Mouse (Mus musculus): ENCODE results near the gene Ecpas.

Ecpas gene

DNA sequence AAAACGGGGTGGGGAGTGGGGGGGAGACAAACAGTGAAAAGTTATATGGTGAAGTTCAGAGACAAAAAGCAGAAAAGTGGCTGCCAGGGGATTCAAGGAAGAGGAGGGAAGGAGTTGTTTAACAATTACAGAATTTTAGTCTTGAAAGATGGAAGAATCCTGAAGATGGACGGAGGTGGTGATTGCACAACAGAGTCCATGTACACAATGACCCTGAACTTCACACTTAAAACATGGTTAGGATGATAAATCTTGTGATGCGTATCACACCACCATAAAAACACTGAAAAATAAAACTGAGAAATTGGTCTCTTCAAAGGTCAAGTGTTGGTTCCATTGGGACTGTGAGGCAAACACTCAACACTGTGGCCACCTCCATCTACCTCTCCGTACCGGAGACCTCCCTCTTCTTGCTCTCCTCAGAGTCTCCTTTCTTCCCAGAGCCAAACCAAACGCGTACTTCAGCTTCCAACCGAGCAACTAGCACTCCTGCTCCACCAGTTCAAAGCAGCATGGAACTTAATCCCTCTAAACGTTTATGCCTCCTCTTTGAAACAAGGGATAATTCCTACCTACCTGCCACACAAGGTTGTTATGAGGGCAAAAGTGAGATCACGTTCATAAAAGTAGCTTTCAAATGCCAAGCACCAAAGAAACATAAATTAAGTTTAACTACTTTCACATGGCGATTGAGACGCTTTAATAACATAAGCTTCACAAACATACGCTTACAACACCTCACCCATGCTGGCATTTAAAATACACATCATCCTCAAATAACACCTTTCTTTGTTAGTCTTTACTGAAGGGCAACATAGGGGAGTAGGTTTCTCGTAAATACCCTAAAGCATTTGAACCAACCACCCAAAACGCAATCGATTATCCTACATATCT, 2.1 kb downstream of the Ecpas start:
- no peak for DNase-seq

DNA sequence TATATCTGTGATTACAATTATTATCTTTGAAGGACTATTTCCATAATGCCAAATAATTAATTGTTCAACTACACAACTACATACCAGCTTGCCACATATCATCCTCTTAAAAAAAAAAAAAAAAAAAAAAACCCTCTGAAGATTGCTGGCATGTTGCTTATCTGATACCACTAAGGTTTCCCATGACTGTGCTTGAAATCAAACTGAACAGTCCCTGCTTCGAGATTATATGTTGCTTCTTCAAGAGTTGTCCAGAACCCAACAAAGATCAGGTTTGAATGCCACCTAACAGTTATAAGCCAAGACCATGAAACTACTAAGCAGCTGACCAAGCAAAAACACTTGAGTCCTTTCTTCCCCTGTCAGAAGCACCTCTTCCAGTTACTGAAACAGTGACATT, 5.1 kb downstream of the Ecpas start:
- DNase-seq, result no peak

DNA sequence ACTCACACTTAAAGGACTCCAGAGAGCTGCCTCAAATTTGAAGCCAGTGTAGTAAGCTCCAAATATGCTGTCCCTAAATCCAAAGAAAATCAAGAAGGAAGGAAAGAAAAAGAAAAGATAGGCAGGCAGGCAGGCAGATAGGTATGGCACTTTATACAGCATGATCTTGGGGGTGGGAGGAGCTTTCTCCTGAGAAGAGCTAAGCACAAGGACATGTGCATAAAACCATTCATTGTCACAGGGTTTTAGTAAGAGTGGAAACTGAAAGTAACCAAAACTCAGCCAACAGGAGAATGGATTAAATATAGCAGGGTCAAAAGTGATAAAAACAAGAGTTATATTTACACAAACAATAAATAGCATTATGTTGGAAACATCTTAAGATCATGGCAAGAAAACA, 14.2 kb downstream of the Ecpas start:
- DNase-seq, result no peak

DNA sequence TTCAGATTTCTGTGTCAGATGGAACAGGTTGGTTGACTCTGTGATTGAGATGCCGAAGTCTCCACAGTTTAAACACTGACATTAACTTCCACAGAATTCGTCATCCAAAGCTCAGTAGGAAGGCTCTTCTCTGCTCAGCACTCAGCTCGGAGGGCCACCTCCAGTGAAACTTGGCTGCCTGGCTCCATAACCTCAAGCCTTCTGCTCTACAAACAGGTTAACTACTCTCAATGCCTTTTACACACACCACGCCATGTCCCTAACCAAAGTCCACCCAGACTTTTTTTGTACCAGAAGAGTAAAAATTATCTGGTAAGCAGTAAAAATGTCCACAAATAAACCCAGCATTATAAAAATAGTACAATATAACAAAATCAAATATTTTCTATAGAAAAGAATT, 15.1 kb downstream of the Ecpas start:
- DNase-seq, result no peak

DNA sequence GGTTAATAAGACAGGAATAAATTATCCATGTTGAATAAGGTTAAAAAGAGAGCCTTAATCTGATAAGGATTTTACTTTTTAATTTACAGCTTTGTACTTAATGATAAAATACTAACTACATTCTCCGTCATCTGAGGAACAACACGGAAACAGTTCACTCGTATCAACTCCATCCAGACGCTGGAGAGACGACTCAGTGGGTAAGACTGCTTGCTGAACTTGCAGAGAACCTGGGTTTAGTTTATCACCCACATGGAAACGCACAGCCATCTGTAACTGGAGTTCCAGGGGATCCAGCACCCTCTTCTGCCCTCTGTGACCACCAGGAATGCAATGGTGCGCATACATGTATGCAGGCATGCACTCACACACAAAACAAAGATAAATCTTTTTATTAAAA, 18.1 kb downstream of the Ecpas start:
- DNase-seq, result no peak

DNA sequence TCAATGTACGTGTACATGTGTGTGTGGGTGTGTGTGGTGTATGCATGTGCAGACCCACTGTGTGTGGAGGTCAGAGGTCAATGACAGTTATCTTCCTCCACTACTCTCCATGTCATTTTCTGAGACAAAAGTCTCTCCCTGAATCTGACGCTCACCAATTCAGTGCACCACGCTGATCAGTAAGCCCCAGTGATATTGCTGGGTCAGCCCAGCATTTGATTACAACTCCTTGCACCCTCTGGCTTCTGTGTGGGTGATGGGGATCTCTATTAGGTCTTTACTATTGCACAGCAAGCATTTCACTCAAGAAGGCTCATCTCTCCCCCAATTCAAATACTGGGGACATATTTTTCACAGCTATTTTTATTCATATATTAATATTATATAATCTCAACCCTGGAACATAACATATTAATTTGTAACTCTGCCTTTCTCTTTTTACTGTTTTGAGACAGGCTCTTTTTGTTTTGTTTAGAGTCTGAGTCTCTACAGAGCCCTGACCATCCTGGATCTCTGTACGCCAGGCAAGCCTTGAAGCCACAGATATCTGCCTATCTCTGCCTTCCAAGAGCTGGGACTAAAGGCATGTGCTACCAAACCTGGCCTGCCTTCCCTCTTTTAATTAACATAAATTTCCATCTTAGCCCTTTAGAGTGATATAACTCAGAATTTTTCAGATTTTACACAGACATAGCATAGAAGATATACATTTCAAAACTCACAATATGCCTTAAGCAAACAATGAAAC, 22.3 kb downstream of the Ecpas start:
- DNase-seq, result no peak

DNA sequence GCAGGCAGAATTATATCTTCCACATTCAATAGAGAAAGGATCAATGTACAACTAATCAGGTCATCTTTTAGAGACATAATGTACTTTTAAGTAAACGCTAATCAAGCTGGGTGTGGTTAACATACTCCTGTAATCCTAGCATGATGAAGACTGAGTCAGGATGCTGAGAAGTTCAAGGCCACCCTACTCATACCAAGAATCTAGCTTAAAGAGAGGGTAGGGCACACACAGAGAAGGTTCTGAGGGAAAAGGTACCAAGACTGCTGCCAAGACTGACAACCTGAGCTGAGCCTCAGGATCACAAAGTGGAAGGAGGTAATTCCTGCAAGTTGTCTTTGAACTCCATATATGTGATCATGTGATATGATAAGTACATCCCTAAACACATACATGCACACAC, 24.0 kb downstream of the Ecpas start:
- DNase-seq, result no peak

DNA sequence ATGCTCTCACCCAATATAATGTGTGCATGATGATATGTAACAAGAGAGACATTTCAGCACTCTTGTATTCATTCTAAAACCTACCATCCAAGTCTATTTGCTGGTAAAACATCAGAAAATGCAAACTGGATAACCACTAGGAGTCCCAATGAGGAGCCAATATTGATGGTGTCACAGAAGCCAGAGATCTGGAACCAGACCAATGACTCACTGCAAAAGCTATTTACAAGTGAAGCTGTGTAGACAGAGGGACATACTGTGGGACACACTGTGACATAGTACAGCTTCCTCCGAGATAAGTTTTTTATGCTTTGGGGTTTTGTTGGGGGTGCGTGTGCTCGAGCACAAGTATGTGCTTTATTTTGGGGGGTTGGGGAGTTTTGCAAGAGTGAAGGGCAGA, 24.9 kb downstream of the Ecpas start:
- DNase-seq, result no peak

DNA sequence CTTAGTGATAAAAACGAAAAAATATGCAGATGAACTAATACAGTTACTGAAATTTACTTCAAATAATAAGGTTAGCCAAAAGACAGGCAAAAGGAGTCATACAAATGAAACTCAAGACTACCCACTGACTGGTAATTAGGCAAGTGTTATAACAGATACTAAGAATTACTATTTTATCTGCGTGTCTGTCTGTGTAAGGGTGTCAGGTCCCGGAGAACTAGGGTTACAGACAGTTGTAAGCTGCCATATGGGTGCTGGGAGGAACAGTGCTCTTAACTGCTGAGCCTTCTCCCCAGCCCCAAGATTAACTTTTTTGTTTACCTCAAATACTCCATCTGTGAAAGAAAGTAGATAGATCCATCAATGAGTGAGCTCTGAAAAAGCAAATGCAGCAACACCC, 25.8 kb downstream of the Ecpas start:
- DNase-seq, result no peak

DNA sequence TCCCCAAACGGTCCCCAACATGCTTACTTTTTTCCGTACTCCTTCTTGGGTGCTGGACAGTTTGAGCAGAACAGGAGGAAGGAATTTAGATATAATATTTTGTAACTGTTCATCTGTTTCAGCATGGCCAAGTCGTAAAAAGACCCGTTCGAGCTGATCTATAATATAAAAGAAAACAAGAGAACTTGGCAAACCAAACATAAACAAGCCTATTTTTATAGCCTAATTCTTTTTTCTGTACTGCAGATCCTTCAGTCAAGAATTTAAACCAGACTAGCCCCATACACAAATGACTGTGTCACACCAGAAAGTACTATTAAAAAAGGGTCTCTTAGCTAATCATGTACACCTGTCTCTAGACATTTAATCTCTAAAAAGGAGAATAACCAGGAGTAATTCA, 27.2 kb downstream of the Ecpas start:
- DNase-seq, result no peak

DNA sequence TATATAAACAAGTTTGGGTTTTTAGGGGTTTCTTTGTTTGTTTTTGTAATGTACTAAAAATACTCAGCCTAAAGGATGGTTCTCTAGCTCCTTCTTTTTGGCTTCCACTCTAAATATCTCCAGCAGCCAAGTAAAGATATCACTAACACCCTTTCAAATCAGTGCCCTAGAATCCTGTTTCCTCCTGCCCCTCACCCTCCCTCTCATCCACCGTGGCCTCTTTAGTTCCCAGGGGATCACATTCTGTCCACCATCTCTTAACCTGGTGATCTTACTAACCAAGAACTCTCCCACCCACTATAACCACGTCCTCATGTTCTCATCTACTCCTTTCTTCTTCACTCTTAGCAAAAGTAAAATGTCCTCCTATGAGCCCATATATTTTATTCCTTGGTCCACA, 28.7 kb downstream of the Ecpas start:
- no peak for DNase-seq

DNA sequence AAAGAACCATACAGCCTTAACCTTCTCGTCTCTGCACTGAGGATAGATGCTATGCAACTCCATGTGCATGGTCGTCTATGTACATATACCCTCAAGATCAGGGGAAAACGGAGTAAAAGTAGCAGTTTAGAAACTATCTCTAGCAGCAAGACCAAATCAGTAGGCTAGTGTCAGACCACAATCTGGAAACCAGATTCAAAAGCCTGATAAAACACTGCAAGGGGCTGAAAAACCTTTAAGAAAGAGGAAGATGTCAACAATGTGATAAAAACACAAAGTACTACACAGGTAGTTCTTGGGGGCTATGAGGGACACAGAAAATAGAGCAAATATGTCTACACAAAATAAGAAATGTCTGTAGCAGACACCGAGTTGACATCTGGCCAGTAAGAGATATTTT, 38.2 kb downstream of the Ecpas start:
- no peak for DNase-seq

DNA sequence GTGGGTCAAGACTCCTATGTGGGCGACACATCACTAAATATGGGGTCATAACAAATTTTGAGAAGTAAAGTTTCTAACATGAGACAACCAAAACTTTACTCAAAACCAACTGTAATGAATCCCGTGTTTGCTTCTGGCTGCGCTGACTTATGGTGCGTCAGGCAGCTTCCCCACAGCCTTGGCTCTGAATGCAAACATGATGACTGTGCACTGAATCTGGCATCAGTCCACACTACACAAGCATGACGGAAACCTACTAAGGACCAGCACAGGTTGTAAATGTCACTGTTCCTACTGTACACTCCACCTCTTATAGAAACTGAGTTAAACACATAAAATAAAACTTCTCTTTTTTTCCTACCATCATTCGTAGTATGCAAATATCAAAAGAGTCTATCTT, 45.3 kb downstream of the Ecpas start:
- no peak for DNase-seq

DNA sequence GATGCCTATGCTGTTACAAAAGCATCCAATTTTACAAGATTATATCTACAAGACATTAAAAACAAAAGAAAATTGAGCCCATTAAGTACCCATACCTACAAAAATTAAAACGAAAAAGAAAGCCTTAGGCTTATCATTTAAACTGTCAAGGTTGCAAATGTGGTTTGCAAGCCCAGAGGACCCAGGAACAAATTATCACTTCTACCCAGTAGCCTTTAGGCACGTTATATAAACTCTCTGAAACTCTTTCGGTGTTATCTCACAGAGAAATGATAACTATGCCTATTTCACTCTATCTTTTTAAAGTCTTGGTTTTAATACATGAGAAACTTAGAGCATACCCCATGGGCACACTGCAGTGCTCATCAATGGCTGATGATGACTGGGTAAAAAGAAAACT, 79.6 kb downstream of the Ecpas start:
- DNase-seq, result no peak

DNA sequence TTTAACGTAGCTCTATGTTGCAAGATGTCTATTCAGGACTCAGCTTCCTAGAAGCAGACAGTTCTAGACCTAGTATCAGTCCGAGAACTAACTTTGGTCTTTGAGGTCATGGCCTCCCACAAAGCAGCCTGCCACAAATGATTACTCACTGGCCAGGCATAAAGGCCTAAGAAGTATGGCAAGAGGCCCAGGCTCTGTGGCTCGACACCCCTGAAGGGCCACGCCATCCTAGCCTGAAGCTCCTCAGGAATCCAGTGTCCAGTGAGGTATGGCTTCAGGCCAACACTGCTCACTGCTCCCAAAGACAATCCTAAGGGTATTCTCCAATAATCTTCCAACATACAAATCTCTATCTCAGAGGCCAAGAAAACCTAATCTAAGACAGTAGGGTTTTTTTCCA, 86.6 kb downstream of the Ecpas start:
- DNase-seq, result no peak

DNA sequence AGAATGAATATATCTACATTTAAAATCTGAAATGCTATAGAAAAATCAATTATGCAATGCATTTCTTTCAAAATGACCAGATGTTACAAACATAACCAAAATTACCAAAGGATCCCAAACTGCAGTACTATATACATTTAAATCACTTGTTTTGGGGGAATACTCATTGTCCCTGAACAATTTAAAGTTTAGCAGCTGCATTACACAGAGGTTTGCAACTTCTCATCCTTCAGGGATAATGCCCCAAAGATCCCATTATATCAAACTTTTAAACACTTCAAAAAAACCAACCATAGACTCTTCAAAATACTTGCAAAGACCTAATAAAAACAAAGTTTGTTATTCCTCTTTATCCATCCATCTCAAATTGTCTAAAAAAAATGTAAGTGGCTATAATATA, 124.9 kb downstream of the Ecpas start, which contains the start of gene Olfr267:
Olfr267 (minus strand) TSS at position 101 of the 400 bp plus-strand sequence.
- no peak for DNase-seq

DNA sequence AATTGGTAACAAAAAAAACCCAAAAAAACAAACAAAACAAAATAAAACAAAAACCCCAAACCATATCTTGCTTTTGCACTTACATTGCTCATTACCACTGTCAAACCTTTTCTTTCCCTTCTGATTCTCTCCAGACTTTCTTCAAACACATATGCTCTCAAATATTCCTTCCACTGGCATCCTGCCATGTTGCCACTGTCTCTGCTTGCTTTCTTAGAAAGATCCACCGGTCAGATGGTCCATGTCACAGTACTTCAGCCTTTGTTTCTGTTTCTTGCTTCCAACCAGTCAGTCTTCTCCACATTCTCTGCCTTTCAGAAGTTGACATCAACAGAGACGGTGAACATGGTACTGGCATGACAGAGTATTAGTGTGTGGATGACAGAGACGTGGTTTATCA, 125.9 kb downstream of the Ecpas start:
- DNase-seq, result no peak

DNA sequence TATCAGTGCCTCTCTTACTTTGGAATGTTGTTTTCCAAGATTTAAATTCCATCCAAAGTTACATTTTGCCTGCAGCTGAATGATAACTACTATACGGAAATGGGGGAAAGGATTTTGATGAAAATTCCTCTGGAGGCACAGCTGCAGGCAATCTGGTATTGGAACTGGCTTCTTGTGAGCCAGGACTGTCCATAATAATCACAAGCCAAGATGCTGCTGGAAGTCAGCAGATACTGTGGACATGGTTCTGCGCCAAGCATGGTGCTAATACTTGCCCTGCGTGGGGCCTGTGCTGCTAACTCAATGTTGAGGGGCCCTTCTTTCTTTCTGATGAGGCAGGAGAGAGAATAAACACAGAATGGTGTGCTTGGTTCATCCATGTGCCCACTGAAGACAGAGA, 149.1 kb downstream of the Ecpas start:
- no peak for DNase-seq

DNA sequence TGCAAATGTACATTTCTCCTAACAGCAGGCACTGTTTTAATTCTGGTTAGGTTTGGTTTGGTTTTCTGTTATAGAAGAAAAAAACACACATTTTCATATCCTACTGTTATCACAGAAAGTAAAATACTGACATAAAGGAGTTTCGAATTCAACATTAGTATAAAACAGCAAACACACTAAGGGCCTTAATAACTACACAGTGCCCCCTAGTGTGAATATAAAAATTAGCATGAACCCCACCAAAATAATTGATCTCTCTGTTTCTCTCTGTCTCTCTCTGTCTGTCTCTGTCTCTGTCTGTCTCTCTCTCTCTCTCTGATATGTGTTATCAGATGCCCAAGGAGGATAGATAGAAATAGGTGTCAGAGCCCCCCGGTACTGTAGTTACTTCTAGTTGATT, 163.0 kb downstream of the Ecpas start:
- no peak for DNase-seq

DNA sequence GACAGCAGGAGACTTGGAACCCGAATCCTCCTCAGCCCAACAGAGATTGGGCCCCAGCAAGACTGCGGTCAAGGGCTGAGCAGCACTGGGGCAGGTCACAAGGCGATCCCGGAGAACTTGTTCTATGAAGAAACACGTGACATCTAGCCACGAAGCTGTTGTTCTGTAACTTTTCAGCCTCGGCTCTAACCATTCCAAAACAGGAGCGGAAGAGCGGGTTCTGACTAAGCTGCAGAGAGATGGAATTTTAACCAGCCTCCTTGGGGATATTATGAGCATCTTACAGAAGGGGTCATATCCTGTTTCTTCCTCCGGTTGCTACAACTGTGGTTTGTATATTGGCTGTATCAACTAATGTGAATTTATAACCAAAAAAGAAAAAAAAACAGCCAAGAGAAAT, 163.4 kb downstream of the Ecpas start:
- DNase-seq, result no peak

All from thymus, postnatal 25 days (tissue).